Mouse (Mus musculus): ENCODE results near the gene Fam71e2. TPM values are rescaled to one million over a fixed set of nuclear protein-coding genes. Genes with fewer than 3 reads are reported as not detected.

The Fam71e2 gene
- polyA plus RNA-seq, 1 experiment, result not detected

DNA sequence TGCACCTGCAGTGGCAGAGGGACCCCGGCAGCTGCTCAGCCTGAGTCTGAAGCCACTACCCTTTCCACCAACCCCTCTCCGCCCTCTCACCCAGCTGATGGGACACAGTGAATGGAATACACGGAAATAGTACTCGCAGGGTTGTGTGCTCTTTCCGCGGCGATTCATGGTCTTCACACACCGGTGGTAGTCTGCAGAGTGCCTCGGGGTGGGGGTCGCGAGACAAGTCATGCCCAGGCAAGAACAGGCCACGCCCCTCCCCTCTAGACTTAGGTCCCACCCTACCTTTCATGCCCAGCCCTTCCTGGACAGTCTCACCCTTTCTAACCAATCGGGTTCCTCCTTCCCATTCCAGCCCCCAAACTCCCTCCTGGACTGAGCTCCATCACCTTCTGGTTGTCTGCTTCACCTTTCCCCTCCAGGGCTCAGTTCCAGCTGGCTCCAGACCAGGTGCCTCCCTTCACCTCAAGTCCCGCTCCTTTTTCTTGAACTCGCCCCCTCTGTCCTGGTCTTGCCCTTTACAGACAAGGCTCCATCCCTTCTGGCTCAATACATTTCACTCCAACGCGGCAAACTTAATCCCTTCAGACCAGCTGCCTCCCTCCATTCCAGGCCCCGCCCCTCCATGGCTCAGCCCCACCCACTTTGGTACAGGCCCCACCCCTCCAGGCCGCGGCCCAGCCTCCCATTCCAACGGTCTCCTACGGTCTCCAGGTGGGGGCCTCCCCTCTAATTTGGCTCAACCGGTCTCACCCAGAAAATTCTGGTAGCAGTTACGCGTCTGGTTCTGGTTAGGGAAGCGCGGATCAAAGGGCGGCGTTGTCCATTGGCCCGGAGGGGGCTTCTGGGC lies 18.9 kb downstream of the Fam71e2 start:
- TF ChIP-seq POLR2A (IDR thresholded peaks at IDR 0.05; ENCODE audit: low read depth, low read length) (peak; percentile 72), CTCF (IDR thresholded peaks at IDR 0.05; ENCODE audit: borderline replicate concordance, insufficient read depth, low read length) (no peak)
- Histone ChIP-seq H3K4me3 (ENCODE audit: insufficient read depth, low read length) (peak overlapping the region; percentile 39), H3K4me1 (ENCODE audit: control insufficient read depth, insufficient read depth, low read length) (no peaks in the 10 kb centered on the region), H3K27ac (ENCODE audit: insufficient read depth, low read length) (peak overlapping the region; percentile 9; the same call in 1 of the 2 replicates)

DNA sequence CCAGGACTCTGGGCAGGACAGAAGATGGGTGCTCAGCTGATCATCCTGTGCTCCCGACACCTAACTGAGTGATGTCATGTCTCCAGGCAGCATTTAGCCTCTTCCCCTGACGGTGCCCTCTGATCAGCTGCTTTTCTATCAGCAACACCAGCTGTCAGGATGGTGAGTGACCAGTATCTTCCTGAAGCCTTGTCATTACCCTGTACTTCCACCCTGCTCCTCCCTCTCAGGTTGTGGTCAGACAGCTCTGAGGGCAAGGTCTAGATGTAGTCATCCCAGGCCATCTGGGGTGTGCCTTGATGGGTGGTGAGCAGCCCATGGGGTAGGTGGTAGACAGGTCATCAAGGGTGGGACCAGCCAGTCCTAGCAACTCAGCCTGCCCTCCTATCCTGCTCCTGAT lies 21.9 kb downstream of the Fam71e2 start:
- no peak for TF ChIP-seq CTCF (IDR thresholded peaks at IDR 0.05; ENCODE audit: borderline replicate concordance, insufficient read depth, low read length)
- H3K4me1 ChIP-seq (ENCODE audit: control insufficient read depth, insufficient read depth, low read length), result no peaks in the 10 kb centered on the region

GRCm38 (mm10) chr7:4748321-4748720 lies 22.8 kb downstream of the Fam71e2 start:
- Histone ChIP-seq H3K27ac (ENCODE audit: insufficient read depth, low read length) (no peak overlapping the region), H3K4me1 (ENCODE audit: control insufficient read depth, insufficient read depth, low read length) (no peaks in the 10 kb centered on the region), H3K4me3 (ENCODE audit: insufficient read depth, low read length) (no peak overlapping the region)
- TF ChIP-seq CTCF (IDR thresholded peaks at IDR 0.05; ENCODE audit: borderline replicate concordance, insufficient read depth, low read length), result no peak
- TF ChIP-seq POLR2A (IDR thresholded peaks at IDR 0.05; ENCODE audit: low read depth, low read length), result peak; percentile 39; the same call in 1 of the 2 replicates

More for the DNA sequence above, 21.9 kb downstream of the Fam71e2 start:
- Histone ChIP-seq H3K4me3 (ENCODE audit: insufficient read depth, low read length) (no peak overlapping the region), H3K27ac (ENCODE audit: insufficient read depth, low read length) (no peak overlapping the region)

DNA sequence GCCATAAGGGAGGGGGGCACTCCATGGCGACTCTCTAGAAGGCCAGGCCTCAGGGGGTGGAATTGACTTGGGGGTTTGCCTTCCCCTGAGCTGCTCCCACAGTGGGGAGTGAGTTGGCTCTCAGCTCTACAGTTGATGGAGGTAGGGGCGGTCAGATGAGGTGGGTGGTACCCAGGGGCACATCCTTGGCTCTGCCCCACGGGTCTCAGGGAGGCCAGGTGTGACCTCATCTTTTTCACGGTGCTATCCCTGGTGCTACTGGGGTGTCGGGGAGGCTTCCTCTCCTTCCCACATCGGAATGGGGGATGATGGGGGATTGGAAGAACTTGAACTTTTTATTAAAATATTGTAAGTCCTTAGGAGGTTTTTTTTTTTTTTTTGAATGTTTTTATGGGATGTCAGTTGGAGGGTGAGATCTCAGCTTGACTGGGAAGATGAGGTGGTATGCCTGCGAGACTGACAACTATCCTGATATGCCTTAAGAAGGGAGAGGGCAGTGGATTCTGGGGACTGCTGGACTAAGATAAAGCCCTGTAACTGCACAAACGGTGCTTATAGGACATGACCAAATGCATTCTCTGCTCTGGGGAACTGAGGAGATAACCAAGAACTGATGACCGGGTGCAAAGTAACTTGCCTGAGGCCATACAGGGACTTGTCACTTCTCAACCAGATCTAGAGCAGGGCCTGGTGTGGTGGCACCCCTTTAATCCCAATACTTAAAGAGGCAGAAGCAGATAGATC lies 23.8 kb downstream of the Fam71e2 start:
- H3K4me3 ChIP-seq (ENCODE audit: insufficient read depth, low read length), result no peak overlapping the region
- no peaks in the 10 kb centered on the region for H3K4me1 ChIP-seq (ENCODE audit: control insufficient read depth, insufficient read depth, low read length)
- no peak for TF ChIP-seq POLR2A (IDR thresholded peaks at IDR 0.05; ENCODE audit: low read depth, low read length)
- TF ChIP-seq CTCF (IDR thresholded peaks at IDR 0.05; ENCODE audit: borderline replicate concordance, insufficient read depth, low read length), result no peak
- H3K27ac ChIP-seq (ENCODE audit: insufficient read depth, low read length), result no peak overlapping the region

GRCm38 (mm10) chr7:4746326-4746980 lies 24.6 kb downstream of the Fam71e2 start:
- H3K4me1 ChIP-seq (ENCODE audit: control insufficient read depth, insufficient read depth, low read length), result no peaks in the 10 kb centered on the region
- TF ChIP-seq CTCF (IDR thresholded peaks at IDR 0.05; ENCODE audit: borderline replicate concordance, insufficient read depth, low read length) (no peak), POLR2A (IDR thresholded peaks at IDR 0.05; ENCODE audit: low read depth, low read length) (no peak)
- no peak overlapping the region for H3K4me3 ChIP-seq (ENCODE audit: insufficient read depth, low read length)

DNA sequence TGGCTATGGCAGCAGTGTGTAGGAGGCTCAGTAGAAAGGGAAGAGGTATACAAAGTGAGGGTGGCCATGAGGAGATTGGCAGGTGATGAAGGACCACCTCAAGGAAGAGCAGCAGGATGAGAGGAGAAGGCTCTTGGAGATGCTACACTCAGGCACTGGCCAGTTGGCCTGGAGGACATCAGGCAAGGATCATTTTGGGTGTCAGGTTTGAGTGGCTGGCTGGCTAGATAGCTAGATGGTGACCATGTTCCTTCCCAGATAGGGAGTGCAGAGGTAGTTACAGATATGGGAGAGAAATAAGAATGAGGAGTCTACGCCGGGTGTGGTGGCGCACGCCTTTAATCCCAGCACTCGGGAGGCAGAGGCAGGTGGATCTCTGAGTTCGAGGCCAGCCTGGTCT lies 26.2 kb downstream of the Fam71e2 start:
- Histone ChIP-seq H3K27ac (ENCODE audit: insufficient read depth, low read length) (no peak overlapping the region), H3K4me1 (ENCODE audit: control insufficient read depth, insufficient read depth, low read length) (no peaks in the 10 kb centered on the region)
- TF ChIP-seq POLR2A (IDR thresholded peaks at IDR 0.05; ENCODE audit: low read depth, low read length) (no peak), CTCF (IDR thresholded peaks at IDR 0.05; ENCODE audit: borderline replicate concordance, insufficient read depth, low read length) (no peak)

More at GRCm38 (mm10) chr7:4746326-4746980, 24.6 kb downstream of the Fam71e2 start:
- H3K27ac ChIP-seq (ENCODE audit: insufficient read depth, low read length), result no peak overlapping the region

DNA sequence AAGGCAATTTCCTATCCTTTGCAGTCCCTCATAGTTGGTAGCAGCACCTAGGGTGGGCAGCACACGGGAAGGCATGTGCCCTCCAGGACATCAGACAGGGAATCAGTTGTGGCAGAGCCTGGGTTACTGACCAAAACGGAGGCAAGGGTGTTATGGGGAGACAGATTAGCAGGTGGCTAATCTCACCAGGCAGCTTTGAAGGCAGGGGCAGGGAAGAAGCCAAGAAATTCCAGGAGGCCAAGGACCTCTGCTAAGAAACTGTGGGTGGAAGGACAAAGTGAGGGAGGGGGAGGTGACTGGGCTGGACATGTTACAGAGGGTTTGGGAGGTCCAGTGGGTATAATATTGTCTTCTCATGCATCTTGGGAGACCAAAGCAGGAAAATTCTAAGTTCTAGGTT lies 27.7 kb downstream of the Fam71e2 start:
- Histone ChIP-seq H3K27ac (ENCODE audit: insufficient read depth, low read length) (no peak overlapping the region), H3K4me1 (ENCODE audit: control insufficient read depth, insufficient read depth, low read length) (no peaks in the 10 kb centered on the region), H3K4me3 (ENCODE audit: insufficient read depth, low read length) (no peak overlapping the region)
- TF ChIP-seq POLR2A (IDR thresholded peaks at IDR 0.05; ENCODE audit: low read depth, low read length) (no peak), CTCF (IDR thresholded peaks at IDR 0.05; ENCODE audit: borderline replicate concordance, insufficient read depth, low read length) (no peak)

More for the DNA sequence above, 26.2 kb downstream of the Fam71e2 start:
- no peak overlapping the region for H3K4me3 ChIP-seq (ENCODE audit: insufficient read depth, low read length)

- Histone ChIP-seq H3K4me1 (ENCODE audit: control insufficient read depth, insufficient read depth, low read length) (no peaks in the 10 kb centered on the region), H3K4me3 (ENCODE audit: insufficient read depth, low read length) (no peak overlapping the region), H3K27ac (ENCODE audit: insufficient read depth, low read length) (no peak overlapping the region)
- TF ChIP-seq POLR2A (IDR thresholded peaks at IDR 0.05; ENCODE audit: low read depth, low read length) (no peak), CTCF (IDR thresholded peaks at IDR 0.05; ENCODE audit: borderline replicate concordance, insufficient read depth, low read length) (no peak)
Measured at GRCm38 (mm10) chr7:4742482-4742819, 28.7 kb downstream of the Fam71e2 start.

DNA sequence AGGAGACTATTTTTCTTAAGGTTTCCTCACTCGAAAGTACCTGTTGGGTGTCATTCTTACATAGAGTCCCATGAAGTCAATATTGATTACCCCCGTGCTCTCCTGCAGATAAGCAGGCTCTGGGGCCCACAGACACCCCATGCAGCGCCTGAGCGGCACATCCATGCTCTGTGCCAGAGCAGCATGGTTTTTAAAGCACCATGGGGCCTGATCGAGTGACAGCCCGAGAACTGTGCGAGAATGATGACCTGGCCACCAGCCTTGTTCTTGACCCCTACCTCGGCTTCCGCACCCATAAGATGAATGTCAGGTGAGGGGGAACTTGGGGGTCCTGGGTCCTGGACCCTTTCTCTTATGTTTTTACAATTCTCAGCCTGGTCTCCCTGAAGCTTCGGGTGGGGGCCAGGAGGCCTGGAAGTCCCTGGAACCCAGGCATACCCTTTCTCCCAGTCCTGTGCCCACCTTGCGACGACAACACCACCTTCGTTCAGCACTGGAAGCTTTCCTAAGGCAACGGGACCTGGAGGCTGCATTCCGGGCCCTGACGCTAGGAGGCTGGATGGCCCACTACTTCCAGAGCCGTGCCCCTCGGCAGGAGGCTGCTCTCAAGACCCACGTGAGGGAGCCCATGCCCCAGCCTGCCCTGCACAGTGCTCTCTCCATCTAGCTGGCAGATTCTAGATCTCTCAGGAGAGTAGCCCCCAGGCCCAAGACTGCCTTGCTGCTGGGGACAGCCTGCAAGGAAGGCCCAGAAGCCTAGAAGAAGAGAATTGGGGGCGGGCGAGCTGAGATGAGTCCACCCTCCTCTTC lies 29.2 kb downstream of the Fam71e2 start:
- Histone ChIP-seq H3K4me1 (ENCODE audit: control insufficient read depth, insufficient read depth, low read length) (no peaks in the 10 kb centered on the region), H3K4me3 (ENCODE audit: insufficient read depth, low read length) (no peak overlapping the region), H3K27ac (ENCODE audit: insufficient read depth, low read length) (no peak overlapping the region)
- TF ChIP-seq CTCF (IDR thresholded peaks at IDR 0.05; ENCODE audit: borderline replicate concordance, insufficient read depth, low read length) (no peak), POLR2A (IDR thresholded peaks at IDR 0.05; ENCODE audit: low read depth, low read length) (no peak)
